Comparison of ENCODE assay signal across 11 mouse cellular contexts in genomic region chr19:25315458-25315889, GRCm38 (mm10).
DNase-seq lines count a peak whose midpoint lies in the region; ATAC-seq and TF ChIP-seq lines count a peak whose summit lies in the region.
"Had no signal": no experiment of that assay in that cellular context is flagged by ENCODE, and none has a peak within 500 bp of the region (broad histone marks: within the 10 kb centered on the region; RNA-seq: fewer than 3 reads in every experiment).

No protein-coding gene starts in this region.

- H3K4me1 ChIP-seq in heart, embryonic 10.5 days: peaks cover 54% of the 10 kb centered on the region
- H3K4me1 ChIP-seq in heart, embryonic 15.5 days (replicated peaks): peaks cover 37% of the 10 kb centered on the region
- 0 out of 2 replicates have a peak, but pooled peaks cover 3% of the 10 kb centered on the region for H3K4me1 ChIP-seq in intestine, postnatal 0 days (replicated peaks; ENCODE audit: control insufficient read depth, insufficient read depth, low read length)
- H3K4me1 ChIP-seq: hindbrain, embryonic 15.5 days had no signal

- WGBS in heart, embryonic 10.5 days: 22% methylated on average over 14 of the region's 14 CpGs
- WGBS in heart, embryonic 15.5 days: 14% methylated on average over 14 of the region's 14 CpGs
- 48% methylated on average over 14 of the region's 14 CpGs for WGBS in intestine, postnatal 0 days

- TF ChIP-seq CTCF in intestine, postnatal 0 days (IDR thresholded peaks at IDR 0.05; ENCODE audit: low read depth): no peak

- H3K27ac ChIP-seq in heart, embryonic 10.5 days: peak overlapping the region; percentile 56; the same call in 1 of the 2 replicates
- peak overlapping the region; percentile 23 for H3K27ac ChIP-seq in heart, embryonic 15.5 days
- no peak overlapping the region for H3K27ac ChIP-seq in intestine, postnatal 0 days (ENCODE audit: low read depth, low read length)
- H3K27ac ChIP-seq: embryonic facial prominence, embryonic 13.5 days; hindbrain, embryonic 15.5 days had no signal

- no peak for DNase-seq in heart, embryonic 10.5 days (ENCODE audit: low spot score)
- DNase-seq in heart, adult 8-10 months (ENCODE audit: low spot score): no peak
- peak; percentile 39 to 50 for DNase-seq in B cell, adult 2 months
- DNase-seq in lung, postnatal 36 days: peak; percentile 40
- no peak for DNase-seq in cerebellum, postnatal 36 days
- DNase-seq: adrenal gland, adult 8-10 months had no signal

- H3K27me3 ChIP-seq in heart, embryonic 10.5 days (ENCODE audit: insufficient read depth, poor library complexity, severe bottlenecking): no peaks in the 10 kb centered on the region
- 0 out of 2 replicates have a peak, but pooled peaks cover 8% of the 10 kb centered on the region for H3K27me3 ChIP-seq in heart, embryonic 15.5 days
- H3K27me3 ChIP-seq in intestine, postnatal 0 days (replicated peaks; ENCODE audit: control insufficient read depth, insufficient read depth, low read length): no peaks in the 10 kb centered on the region
- H3K27me3 ChIP-seq: embryonic facial prominence, embryonic 13.5 days; hindbrain, embryonic 15.5 days had no signal

- no peaks in the 10 kb centered on the region for H3K36me3 ChIP-seq in heart, embryonic 10.5 days
- no peaks in the 10 kb centered on the region for H3K36me3 ChIP-seq in heart, embryonic 15.5 days
- no peaks in the 10 kb centered on the region for H3K36me3 ChIP-seq in intestine, postnatal 0 days (ENCODE audit: control insufficient read depth, insufficient read depth)
- H3K36me3 ChIP-seq: embryonic facial prominence, embryonic 13.5 days; hindbrain, embryonic 15.5 days had no signal

- peak overlapping the region; percentile 35; the same call in 1 of the 2 replicates for H3K4me2 ChIP-seq in heart, embryonic 15.5 days
- no peak overlapping the region for H3K4me2 ChIP-seq in intestine, postnatal 0 days (replicated peaks; ENCODE audit: low read depth)
- H3K4me2 ChIP-seq: embryonic facial prominence, embryonic 13.5 days; hindbrain, embryonic 15.5 days had no signal

- ATAC-seq in heart, embryonic 15.5 days (replicated peaks; ENCODE audit: insufficient number of reproducible peaks, insufficient read depth, low FRiP score, low read depth): peak; percentile 62; the same call in 1 of the 2 replicates
- ATAC-seq in erythroblast, adult 5-6 weeks (replicated peaks; ENCODE audit: low FRiP score, poor library complexity, severe bottlenecking): no peak
- ATAC-seq in intestine, postnatal 0 days: no peak

- no peak overlapping the region for H3K9ac ChIP-seq in heart, embryonic 15.5 days
- no peak overlapping the region for H3K9ac ChIP-seq in intestine, postnatal 0 days (ENCODE audit: low read depth, low read length)
- H3K9ac ChIP-seq: embryonic facial prominence, embryonic 13.5 days; hindbrain, embryonic 15.5 days had no signal

- H3K4me3 ChIP-seq in heart, embryonic 10.5 days: no peak overlapping the region
- no peak overlapping the region for H3K4me3 ChIP-seq in heart, embryonic 15.5 days
- H3K4me3 ChIP-seq in intestine, postnatal 0 days (ENCODE audit: low read depth, low read length): no peak overlapping the region
- H3K4me3 ChIP-seq: embryonic facial prominence, embryonic 13.5 days; hindbrain, embryonic 15.5 days had no signal

- H3K9me3 ChIP-seq in heart, embryonic 10.5 days: no peaks in the 10 kb centered on the region
- H3K9me3 ChIP-seq in heart, embryonic 15.5 days (replicated peaks): no peaks in the 10 kb centered on the region
- H3K9me3 ChIP-seq in intestine, postnatal 0 days (ENCODE audit: control insufficient read depth): no peaks in the 10 kb centered on the region
- H3K9me3 ChIP-seq: embryonic facial prominence, embryonic 13.5 days; hindbrain, embryonic 15.5 days had no signal

Comparison
In these comparisons a context has a peak if more than half of its experiments do, and no peak if none do; other contexts are left out.
1. DNase-seq: peak in B cell, adult 2 months (2 of 2) and lung, postnatal 36 days (single experiment); none in heart, embryonic 10.5 days (single experiment), heart, adult 8-10 months (single experiment) and cerebellum, postnatal 36 days (0 of 2).